ENCODE assay signal across 8 mouse cellular contexts in genomic region chr5:135544865-135545797, GRCm38 (mm10). TPM values are rescaled to one million over a fixed set of nuclear protein-coding genes. Genes with fewer than 3 reads are reported as not detected.
DNase-seq lines count a peak whose midpoint lies in the region; ATAC-seq lines count a peak whose summit lies in the region.

Hip1 (minus strand) TSS chr5:135545120.

- H3K36me3 ChIP-seq in hindbrain, embryonic 11.5 days (ENCODE audit: control insufficient read depth, insufficient read depth, low read length) = no peaks in the 10 kb centered on the region

- H3K4me3 ChIP-seq in hindbrain, embryonic 11.5 days (ENCODE audit: low read depth, low read length) = peak within 1 kb of the TSS; percentile 79

- peak within 1 kb of the TSS; percentile 92 for H3K4me2 ChIP-seq in hindbrain, embryonic 11.5 days (replicated peaks; ENCODE audit: low read depth, low read length)

- peak; percentile 100 for ATAC-seq in hindbrain, embryonic 11.5 days (ENCODE audit: low FRiP score)

- H3K9me3 ChIP-seq in hindbrain, embryonic 11.5 days (ENCODE audit: control insufficient read depth, low read length) = no peaks in the 10 kb centered on the region

- 0 out of 2 replicates have a peak within 1 kb of the TSS, but pooled peaks have one; percentile 39 for H3K27ac ChIP-seq in hindbrain, embryonic 11.5 days (ENCODE audit: low read depth, low read length)

- under 1% methylated on average over 44 of the region's 46 CpGs for WGBS in hindbrain, embryonic 11.5 days

- H3K4me1 ChIP-seq in hindbrain, embryonic 11.5 days (replicated peaks; ENCODE audit: control insufficient read depth, insufficient read depth, low read length) = peaks cover 3% of the 10 kb centered on the region

- no peaks in the 10 kb centered on the region; the same call in 1 of the 2 replicates for H3K27me3 ChIP-seq in hindbrain, embryonic 11.5 days (ENCODE audit: control insufficient read depth, insufficient read depth, low read length)

- peak within 1 kb of the TSS; percentile 75 for H3K9ac ChIP-seq in hindbrain, embryonic 11.5 days (ENCODE audit: low read depth, low read length)

- DNase-seq in Muller cell, postnatal 12 days (ENCODE audit: inconsistent ontology term) = peak; percentile 100
- peak; percentile 100 for DNase-seq in cerebellum, adult 9-11 months
- DNase-seq in frontal cortex, adult 2 months (ENCODE audit: extremely low spot score in 1 of 2, low spot score in 1 of 2) = peak; percentile 100
- DNase-seq in hindbrain, embryonic 11.5 days (ENCODE audit: low spot score) = peak; percentile 96
- DNase-seq in layer of hippocampus, postnatal 10 days (ENCODE audit: low spot score in 2 of 2) = peak; percentile 100
- DNase-seq in lung, postnatal 10 days = peak; percentile 100
- peak; percentile 99 for DNase-seq in ovary, postnatal 36 days (ENCODE audit: low spot score)
- peak; percentile 99 for DNase-seq in thymus, postnatal 25 days

RNA-seq across cellular contexts. Expression of gene Hip1, which starts in this region (rescaled TPM):
- polyA plus RNA-seq in frontal cortex, adult 2 months (2012; rRNA removed) = 32.1 and 38.3 TPM in 2 replicates
- polyA plus RNA-seq in hindbrain, embryonic 11.5 days (2014; fragmentation: Nextera tagmentation; extraction: Ambion mirVana) = 37.6 and 50.0 TPM in 2 replicates
- 10 to 100 TPM; 68.5 to 69.4 TPM for total RNA-seq in layer of hippocampus, postnatal 10 days (2021)

Comparison
In these comparisons a context has a peak if more than half of its experiments do, and no peak if none do; other contexts are left out.
1. Peak in every context shown above with its lines: DNase-seq, ATAC-seq, H3K4me3 ChIP-seq and H3K27ac ChIP-seq.